Mouse (Mus musculus) megakaryocyte progenitor cell, adult 5-6 weeks (primary cell): ENCODE measurements around the gene Bcl6. TPM values are rescaled to one million over a fixed set of nuclear protein-coding genes. Genes with fewer than 3 reads are reported as not detected.
A peak's percentile ranks its signal among the peaks of the same experiment; 100 is the strongest.

Experiments
- ATAC-seq: replicated peaks from 2 replicates; pipeline ENCODE4 v1.8.0; 2016; ENCODE audit warnings: mild to moderate bottlenecking, moderate TSS enrichment, inconsistent platforms; ENCODE audit not compliant: poor library complexity
- total RNA-seq, 2 experiments: library from RNA; stranded (forward) in 1 of 2; stranded (reverse) in 1 of 2; fragments of 157-497, 149-512 nt in 1 of 2; fragments of 200-1000 nt in 1 of 2; gene quantifications; 2 replicates each; pipeline versions ENCODE4 v1.2.3 to v1.2.4; 2015 to 2017

Gene Bcl6
- 4.1 and 6.9 TPM in 2 replicates for total RNA-seq (2015)
- total RNA-seq (2017) = 2.4 and 3.2 TPM in 2 replicates

DNA sequence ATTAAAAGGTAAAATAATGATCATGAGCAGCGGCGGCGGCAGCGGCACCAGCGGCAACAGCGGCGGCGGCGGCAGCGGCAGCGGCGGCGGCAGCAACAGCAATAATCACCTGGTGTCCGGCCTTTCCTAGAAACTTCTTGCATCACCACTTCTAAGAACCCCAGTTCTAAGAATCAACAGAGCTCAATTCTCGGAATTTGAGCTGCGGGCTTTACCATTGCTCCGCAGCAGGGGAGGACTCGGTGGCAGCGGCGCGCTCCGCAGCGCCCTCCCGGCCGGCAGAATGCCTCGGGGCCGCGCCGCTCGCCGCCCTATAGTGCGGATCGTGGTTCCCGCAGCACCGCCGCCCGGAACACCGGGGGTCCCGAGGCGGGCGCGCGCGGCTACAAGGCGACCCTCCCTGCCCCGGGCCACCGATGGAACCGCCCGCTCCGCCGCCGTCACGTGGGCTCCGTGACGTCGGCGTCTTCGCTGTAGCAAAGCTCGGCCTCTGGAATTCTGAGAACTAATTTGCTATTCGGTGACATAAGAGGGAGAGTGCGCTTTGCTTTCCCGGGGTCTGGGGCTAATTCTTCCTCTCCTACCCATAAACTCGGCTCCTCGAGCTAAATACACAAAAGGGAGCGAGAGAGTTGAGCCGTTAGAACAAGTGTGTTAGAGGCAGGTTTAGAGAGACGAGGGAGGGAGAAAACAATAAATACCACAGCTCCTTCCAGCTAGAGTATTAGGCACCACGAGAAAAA is at the start of gene Bcl6, which contains the start of gene Gm37419:
TSS of gene Bcl6 (minus strand) at position 387 of the 743 bp plus-strand sequence.
TSS of gene Gm37419 (plus strand) at position 17 of the 743 bp plus-strand sequence.
- peak; percentile 36 for ATAC-seq

- ATAC-seq = no peak
Observed at GRCm38 (mm10) chr16:24036398-24036797, 47.7 kb upstream of the Bcl6 start.

- no peak for ATAC-seq
Observed at GRCm38 (mm10) chr16:24035767-24036166, 47.1 kb upstream of the Bcl6 start.

- ATAC-seq = no peak
Observed at GRCm38 (mm10) chr16:24034450-24034849, 45.8 kb upstream of the Bcl6 start.

- peak; percentile 58 for ATAC-seq
Observed at GRCm38 (mm10) chr16:24033259-24033658, 44.6 kb upstream of the Bcl6 start.

DNA sequence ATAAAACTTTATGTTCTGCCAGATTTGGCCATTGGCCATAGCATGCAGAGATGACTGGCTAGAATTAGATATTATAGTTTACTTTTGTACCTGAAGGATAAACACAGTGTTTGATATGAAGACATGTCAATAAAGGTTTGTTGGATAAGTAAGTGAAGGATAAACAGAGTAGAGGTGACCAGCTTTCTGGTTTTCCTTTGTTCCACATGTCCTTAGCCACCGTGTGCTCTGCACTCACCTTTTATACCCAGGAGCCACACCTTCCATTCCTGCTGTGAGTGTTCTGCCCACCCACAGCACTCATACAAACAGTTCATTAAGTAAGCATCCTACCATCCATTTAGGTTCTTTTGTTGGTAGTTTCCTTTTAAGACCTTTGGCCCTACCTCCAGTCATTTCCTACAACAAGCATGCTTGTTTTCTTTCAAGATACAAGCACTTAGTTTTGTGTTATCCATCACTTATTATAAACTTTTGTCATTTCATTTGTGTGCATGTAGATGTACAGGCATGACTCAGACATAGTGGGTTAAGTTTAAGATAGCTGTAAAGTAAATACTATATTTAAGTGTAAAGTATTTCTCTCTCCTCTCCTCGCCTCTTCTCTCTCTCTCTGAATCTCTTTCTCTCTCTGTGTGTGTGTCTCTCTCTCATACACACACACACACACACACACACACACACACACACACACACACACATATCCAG is 41.5 kb upstream of the Bcl6 start:
- no peak for ATAC-seq

DNA sequence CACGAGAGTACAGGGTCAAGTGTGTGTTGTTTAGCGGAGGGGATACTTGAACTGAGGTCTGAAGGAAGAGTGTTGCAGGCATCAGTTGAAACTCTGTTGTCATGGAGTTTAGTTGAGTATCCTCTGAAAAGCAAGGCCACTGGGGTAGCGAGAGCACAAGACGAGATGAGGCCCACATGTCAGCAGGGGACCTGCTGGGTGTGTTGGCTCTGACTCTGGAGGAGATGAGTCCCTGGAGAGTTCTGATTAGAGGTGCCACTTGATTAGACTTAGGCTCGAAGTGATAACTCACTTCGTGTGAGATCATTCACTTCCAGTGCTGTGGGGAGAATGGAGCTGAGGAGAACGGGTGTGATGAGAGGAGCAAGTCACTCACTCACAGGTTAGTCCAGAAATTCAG is 36.8 kb upstream of the Bcl6 start:
- ATAC-seq = peak; percentile 89

DNA sequence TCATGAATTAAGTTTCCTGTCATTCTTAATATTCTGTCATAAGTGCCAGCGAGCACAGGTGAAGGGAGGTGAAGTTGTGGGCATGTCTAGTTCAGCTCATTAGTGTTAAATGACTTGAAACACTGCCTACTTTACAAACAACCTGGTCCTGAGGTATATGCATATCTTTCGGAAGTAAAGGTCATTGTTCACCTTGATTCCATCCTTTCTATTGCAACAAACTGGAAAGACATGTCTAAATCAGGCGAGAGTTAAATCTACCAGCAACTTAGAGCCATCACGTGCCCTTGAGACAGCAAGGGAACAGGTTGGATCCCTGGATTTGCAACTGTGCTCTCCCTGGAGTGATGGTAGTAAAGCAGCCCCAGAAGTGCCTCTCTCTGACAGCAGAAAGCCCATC is 34.0 kb upstream of the Bcl6 start:
- no peak for ATAC-seq

- ATAC-seq = no peak
Observed at GRCm38 (mm10) chr16:24021722-24022121, 33.1 kb upstream of the Bcl6 start.

GRCm38 (mm10) chr16:24016742-24017141 is 28.1 kb upstream of the Bcl6 start:
- ATAC-seq = peak; percentile 33

DNA sequence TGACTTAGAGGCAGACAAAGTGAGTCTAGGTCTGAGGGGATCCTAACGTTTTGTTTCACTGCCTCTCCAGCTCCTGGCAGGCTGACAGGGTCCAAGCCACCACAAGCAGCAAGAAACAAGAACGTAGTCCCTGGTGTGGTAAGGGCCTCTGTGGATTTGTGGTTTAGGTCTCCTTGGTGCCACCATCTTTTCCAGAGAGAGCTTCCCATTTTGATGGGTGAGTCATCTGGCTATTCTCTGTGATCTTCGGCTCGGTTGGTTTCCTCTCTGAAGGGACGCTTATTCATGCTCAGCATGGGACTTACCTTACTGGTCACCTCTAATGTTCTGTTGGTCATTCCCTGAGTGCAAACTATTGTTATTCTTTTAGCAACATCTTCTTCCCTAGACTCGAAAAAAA is 27.6 kb upstream of the Bcl6 start:
- peak; percentile 62 for ATAC-seq

DNA sequence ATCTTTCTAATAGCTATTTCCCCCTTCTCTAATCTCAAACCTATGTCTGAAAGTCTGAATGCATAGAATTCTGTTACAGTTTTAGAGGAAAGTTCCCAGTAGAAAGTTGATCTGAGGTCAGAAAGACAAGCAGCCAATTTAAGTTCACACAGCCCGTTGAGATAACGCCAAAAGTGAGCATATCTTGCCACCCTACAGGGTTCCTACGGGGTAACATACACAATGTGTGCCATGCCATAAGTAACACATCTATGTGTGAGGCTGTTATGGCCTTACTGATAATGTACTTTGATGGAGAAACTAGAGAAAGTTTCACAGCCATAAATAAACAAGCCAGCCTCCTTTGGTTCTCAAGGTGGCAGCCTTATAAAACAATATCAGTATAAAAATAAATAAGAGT is 25.7 kb upstream of the Bcl6 start:
- ATAC-seq = peak; percentile 76

DNA sequence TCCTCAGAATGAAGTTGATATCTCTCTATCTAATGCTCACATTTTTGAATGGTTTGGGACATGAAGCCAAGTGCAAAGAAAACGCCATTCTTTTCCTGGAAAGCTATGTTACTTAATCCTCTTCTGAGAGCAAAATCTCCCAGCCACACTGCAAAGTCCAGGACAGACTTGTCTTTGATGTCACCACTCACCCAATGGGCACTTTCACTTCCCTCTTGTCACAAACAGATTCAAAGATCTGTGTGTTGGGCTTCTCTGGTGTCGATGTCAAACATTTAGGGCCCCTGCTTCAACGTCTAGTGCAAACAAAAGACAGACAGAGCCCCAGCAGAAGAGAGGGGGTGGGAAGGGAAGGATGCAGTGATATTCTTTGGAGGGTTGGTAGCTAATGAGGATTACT is 23.4 kb upstream of the Bcl6 start:
- peak; percentile 40; the same call in 1 of the 2 replicates for ATAC-seq

- no peak for ATAC-seq
Observed at GRCm38 (mm10) chr16:24011306-24011705, 22.7 kb upstream of the Bcl6 start.

GRCm38 (mm10) chr16:24009891-24010290 is 21.2 kb upstream of the Bcl6 start:
- no peak for ATAC-seq

DNA sequence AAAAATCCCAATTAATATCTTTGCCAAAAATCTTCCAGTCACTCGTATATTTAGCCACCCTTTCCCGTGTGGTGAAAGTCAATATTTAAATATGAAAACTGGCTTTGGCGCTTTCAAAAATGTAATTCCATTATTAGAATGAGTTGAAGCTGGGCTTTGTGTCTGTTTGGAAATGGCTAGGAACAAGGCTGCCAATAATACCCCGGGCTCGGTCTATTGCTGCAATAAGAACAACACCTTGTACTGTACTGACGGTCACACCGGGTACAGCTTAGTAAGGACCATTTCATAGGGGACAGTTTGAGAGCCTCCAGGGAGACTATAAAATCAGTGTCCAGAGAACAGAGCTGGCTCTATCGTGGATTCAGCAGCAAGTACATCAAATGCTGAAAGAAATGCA is 17.3 kb upstream of the Bcl6 start:
- no peak for ATAC-seq

DNA sequence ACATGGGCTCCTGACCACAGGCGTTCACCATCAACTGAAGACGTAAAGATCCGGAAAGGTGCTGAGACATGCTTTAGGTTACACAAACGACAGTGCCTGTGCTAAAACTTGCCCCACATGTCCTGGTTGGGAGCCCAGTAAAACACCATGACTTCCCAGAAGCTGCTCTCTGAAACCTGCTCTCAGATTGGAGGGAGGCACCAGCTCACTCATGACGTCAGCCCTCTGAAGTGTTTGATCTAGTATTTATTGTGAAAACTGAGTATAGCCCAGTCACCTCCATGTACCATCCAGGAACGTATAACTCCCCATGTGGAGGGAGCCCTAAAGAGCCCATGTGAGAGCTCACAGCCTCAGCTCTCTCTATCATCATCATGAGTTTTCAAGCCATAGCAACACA is 9.3 kb upstream of the Bcl6 start:
- no peak for ATAC-seq

DNA sequence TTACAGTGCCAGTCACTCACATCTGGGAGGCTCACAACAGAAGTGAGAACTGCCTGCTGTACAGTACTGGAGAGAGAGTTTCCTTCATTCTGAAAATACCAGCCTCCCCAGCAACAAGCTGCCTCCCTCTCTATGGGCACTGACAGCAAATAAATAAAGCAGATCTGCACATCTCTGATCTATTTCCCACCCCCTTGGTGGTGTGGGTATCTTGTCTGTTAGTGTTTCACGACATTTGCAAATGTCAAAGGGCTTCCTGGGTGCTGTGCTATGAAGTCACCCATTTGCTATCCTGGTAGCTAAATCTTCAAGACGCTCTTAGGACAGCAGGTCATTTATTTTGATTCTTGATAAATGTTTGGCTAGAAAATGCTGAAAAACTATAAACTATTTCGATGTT is 8.6 kb upstream of the Bcl6 start:
- ATAC-seq = no peak

DNA sequence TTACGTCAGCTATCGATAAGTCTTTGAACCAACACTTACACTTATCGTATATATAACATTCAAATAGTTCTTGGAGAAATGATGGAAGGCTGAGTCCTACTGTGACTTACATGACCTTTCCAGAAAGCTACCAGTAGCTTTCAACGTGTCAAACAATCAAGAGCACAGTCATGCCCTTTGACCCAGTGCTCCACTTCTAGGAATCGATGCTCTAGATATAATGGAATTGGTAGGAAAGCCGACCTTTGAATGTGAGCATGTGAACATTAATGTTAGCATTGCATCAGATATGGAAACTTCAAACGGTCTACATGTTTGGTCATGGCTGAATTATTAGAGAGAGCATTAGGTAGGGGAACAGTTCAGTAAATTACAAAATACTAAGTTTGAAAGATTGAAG is 7.7 kb upstream of the Bcl6 start:
- ATAC-seq = no peak

GRCm38 (mm10) chr16:23993351-23994321 is 5.0 kb upstream of the Bcl6 start:
- peak; percentile 48 for ATAC-seq
